Mouse (Mus musculus) layer of hippocampus, postnatal 10 days (tissue): ENCODE results near the gene Phf6. TPM values are rescaled to one million over a fixed set of nuclear protein-coding genes. Genes with fewer than 3 reads are reported as not detected.
"Not testable (repeated sequence)": the region's sequence is repeated elsewhere in the genome, so short reads cannot be mapped to it uniquely, and the experiment has no call there.

ENCODE experiments used
- DNase-seq, 2 experiments: peaks; one replicate each; pipeline ENCODE4 v3.0.0; 2021; ENCODE audit warnings: low spot score in 2 of 2
- total RNA-seq, 2 experiments: library from RNA; stranded (reverse); gene quantifications; 2 replicates each; pipeline ENCODE4 v1.2.3; 2021

The Phf6 gene
- total RNA-seq, 2 experiments from 2014 or later: 24.9 to 28.0 TPM

DNA sequence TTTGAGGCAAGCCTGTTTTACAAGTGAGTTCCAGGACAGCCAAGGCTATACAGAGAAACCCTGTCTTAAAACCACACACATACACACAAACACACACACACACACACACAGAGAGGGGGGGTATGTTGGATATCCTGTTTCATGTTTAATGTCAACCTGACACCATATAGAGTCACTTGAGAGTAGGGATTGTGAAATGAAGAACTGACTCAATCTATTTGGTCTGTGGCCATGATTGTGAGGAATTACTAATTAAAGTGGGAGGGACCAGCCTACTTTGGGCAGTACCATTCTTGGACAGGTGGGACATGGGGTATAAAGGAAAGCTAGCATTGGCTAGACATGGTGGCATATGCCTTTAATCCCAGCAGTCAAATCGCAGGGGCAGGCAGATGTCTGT, 60.6 kb downstream of the Phf6 start:
- DNase-seq: no peak

DNA sequence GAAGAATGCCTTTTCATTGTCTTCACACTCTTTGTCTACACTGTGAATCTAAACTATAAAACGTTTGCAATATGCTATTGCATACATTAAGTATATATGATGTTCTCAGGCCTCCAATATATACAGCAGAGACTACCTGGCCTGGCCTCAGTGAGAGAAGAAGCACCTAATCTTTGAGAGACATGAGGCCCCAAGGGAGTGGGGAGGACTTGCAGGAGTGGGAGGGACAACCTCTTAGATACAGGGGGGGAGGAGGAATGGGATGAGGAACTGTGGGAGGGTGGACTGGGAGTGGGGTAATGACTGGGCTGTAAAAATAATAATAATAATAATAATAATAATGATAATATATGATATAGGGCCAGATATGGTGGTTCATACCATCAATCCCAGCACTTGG, 66.5 kb downstream of the Phf6 start:
- DNase-seq: no peak

DNA sequence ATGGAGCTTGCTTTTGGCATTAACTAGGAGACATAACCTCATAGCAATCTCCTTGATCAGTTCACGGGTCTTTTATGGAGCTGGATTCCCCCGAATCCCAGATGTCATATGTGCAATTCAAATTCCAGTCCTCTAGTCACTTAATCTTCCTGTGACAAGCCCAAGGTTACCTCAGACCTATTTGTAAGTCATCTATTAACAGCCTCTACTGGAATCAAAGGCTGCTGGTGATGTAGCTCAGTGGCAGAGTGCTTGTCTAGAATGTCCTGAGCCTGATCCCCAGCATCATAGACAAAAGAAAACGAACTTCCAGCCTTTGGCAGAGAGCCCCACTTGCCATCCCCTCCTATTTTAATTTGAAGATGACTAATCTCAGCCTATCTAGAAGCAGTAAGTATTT, 69.3 kb downstream of the Phf6 start:
- no peak for DNase-seq

GRCm38 (mm10) chrX:52987905-52988783, 76.1 kb downstream of the Phf6 start, which contains the start of gene Hprt:
Hprt (plus strand) TSS chrX:52988137.
- DNase-seq: peak; percentile 76 to 82

- not testable (repeated sequence) for DNase-seq
Observed at GRCm38 (mm10) chrX:52994726-52995125, 82.7 kb downstream of the Phf6 start.

DNA sequence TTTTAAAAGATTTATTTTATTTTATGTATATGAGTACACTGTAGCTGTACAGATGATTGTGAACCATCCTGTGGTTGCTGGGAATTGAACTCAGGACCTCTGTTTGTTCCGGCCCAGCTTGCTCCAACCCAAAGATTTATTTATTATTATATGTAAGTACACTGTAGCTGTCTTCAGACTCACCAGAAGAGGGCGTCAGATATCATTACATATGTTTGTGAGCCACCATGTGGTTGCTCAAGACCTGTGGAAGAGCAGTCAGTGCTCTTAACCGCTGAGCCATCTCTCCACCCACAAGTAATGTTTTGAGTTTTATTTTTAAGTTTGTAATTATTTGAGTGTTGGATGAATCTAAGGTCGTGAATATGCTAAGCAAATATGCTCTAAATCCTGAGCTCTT, 92.8 kb downstream of the Phf6 start:
- not testable (repeated sequence) for DNase-seq

GRCm38 (mm10) chrX:53006062-53006461, 94.0 kb downstream of the Phf6 start:
- DNase-seq: no peak

Other genes with a start within 250 kb of the Phf6 start
- gene Ccdc160, start 121.1 kb upstream of the Phf6 start, total RNA-seq: 1 to 10 TPM; 2.4 to 3.7 TPM
- 100 to 1,000 TPM; 118 to 122 TPM for gene Hprt, start 75.9 kb downstream of the Phf6 start, total RNA-seq